Mouse (Mus musculus): ENCODE measurements around the gene Slc7a8.
A peak's percentile ranks its signal among the peaks of the same experiment; 100 is the strongest.

The Slc7a8 gene

GRCm38 (mm10) chr14:54781610-54782365 is at the start of gene Slc7a8:
Slc7a8 (minus strand) TSS chr14:54781946.
- DNase-seq (ENCODE audit: low spot score): peak; percentile 55

- no peak for DNase-seq (ENCODE audit: low spot score)
These were observed 42.0 kb upstream of the Slc7a8 start for GRCm38 (mm10) chr14:54823716-54824115.

DNA sequence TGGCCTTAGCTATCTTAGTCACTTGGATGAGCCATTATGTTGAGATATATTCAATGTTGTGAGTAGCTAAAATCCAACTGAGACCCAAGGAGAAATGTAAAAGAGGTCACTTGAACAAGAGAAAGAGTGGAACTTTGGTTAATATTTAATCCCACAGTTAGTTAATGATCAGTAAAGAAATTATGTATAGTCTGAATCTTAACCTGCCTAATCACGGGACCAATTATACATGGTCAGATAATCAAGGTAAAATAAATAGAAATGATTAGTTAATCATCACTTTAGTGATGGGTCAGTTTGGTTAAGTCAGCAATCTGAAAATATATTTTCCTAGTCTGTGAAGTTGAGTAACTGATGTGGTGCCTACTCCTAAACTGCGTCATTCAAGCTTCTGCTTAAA is 40.6 kb upstream of the Slc7a8 start:
- no peak for DNase-seq (ENCODE audit: low spot score)

DNA sequence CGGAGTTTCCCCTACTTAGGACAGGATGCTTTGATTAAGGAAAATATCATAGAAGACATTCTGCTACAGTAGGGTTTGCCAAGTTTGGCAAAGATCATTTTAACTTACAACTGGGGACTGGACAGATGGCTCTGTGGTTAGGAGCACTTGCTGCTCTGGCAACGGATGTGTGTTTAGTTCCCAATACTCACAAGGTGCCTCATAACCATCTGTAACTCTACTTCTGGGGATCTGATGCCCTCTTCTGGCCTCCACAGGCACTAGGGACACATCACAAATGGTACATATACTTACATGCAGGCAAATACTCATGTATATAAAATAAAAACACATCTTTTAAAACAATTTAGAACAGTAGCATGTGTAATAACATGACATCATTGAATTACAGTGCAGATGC is 36.0 kb upstream of the Slc7a8 start:
- no peak for DNase-seq (ENCODE audit: low spot score)

GRCm38 (mm10) chr14:54815737-54816136 is 34.0 kb upstream of the Slc7a8 start:
- DNase-seq (ENCODE audit: low spot score): no peak

- no peak for DNase-seq (ENCODE audit: low spot score)
These were observed 32.2 kb upstream of the Slc7a8 start, which contains the start of gene Rnf212b for GRCm38 (mm10) chr14:54813991-54814390. Rnf212b (plus strand) TSS chr14:54814141.

DNA sequence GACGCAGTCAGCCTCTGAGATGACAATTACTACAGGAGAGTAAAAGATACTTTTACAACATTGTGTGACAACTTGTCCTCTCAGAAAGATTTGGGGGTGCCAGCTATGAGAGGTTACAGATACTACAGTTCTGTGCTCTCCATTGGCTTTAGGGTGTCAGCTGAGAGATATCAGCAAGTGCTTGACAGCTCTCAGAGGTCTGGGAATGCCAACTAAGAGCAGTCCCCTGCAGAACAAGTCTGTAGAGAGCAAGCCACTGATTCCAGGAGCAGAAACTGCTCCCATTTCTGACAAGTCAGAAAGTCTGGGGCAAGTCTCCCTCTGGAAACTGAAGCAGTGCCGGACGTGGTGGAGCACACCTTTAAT is 27.9 kb upstream of the Slc7a8 start:
- no peak for DNase-seq (ENCODE audit: low spot score)

DNA sequence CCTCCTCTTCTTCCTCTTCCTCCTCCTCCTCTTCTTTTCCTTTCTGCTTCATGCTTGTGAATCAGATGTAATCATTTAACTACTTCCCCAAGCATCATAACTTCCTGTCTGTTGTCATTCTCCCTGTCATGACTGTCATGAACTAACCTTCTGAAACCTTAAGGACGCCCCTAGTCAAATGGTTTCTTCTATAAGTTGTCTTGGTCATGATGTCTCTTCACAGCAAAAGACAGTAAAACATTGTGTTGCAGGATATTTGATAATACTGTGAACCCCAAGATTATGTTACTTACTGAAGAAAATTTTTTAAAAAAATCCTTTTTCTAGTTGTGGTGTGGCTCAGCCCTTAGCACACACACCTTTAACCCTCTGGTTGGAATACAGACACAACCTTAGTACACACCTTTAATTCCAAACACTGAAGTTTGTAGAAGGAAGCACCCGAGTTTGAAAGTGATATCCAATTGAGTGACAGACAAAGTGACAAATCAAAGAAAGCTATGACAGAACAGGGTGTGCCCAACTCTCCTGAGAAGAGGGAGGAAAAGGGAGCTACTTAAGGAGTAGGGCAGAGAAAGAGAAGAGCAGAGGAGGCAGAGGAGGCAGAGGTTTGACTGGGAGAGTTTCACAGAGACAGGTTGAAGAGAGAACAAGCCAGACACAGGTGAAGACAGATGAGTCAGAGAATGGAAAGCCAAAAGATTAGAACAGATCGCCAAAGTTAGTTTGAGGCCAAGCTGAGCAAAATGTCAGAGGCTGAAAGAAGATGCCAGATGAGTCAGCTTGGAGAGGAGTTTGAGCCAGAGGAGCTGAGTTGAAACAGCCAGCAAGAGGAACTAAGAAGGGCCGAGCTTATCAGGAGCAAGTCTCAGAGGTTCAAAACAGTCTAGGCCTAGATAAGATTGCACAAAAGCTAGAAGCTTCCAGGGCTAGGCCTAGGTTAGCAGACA is 27.2 kb upstream of the Slc7a8 start:
- peak; percentile 34 for DNase-seq (ENCODE audit: low spot score)

GRCm38 (mm10) chr14:54806124-54806523 is 24.4 kb upstream of the Slc7a8 start:
- DNase-seq (ENCODE audit: low spot score): no peak

GRCm38 (mm10) chr14:54802428-54802827 is 20.7 kb upstream of the Slc7a8 start:
- DNase-seq (ENCODE audit: low spot score): no peak

DNA sequence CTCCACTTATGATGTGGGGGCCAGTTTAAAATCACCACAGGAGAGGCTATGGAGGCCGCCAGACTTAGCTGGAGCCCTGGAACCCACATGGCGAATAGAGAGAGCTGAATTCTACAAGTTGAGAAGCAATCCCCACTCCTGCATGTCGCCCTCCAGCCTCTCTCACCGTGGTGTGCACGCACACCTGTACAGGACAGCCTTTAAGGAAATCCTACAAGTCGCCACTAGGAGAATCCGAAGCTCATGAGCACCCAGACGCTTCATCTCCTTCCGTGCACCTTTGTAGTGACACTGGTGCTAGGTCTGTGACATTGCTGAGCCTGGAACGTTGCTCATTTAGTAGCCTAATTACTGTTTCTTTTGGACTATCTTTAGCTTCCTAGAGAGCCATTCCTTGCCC is 17.9 kb upstream of the Slc7a8 start:
- DNase-seq (ENCODE audit: low spot score): no peak

GRCm38 (mm10) chr14:54796760-54797159 is 15.0 kb upstream of the Slc7a8 start:
- DNase-seq (ENCODE audit: low spot score): no peak

- no peak for DNase-seq (ENCODE audit: low spot score)
These were observed 14.2 kb upstream of the Slc7a8 start for GRCm38 (mm10) chr14:54795901-54796300.

GRCm38 (mm10) chr14:54793894-54794830 is 12.4 kb upstream of the Slc7a8 start:
- DNase-seq (ENCODE audit: low spot score): no peak

DNA sequence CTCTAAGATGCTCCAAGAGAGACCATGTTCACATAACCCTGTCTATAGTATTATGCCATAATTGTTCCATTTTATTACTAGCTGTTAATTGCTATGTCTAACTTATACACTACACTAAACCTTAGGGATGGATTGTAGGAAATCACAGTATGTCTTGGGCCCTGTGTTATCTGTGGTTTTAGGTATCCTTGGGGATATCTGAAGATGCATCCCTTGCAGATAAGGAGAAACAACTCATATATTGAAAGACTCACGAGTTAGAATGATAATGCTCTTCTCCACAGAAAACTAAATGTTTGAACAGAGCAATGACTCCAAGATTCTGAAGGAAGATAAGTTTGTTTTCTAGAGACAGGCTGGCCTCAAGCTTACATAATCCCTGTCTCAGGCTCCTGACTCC is 11.6 kb upstream of the Slc7a8 start:
- DNase-seq (ENCODE audit: low spot score): no peak

- DNase-seq (ENCODE audit: low spot score): no peak
These were observed 10.4 kb upstream of the Slc7a8 start for GRCm38 (mm10) chr14:54792166-54792565.

GRCm38 (mm10) chr14:54788231-54788630 is 6.5 kb upstream of the Slc7a8 start:
- DNase-seq (ENCODE audit: low spot score): no peak

GRCm38 (mm10) chr14:54787226-54787625 is 5.5 kb upstream of the Slc7a8 start:
- no peak for DNase-seq (ENCODE audit: low spot score)

DNA sequence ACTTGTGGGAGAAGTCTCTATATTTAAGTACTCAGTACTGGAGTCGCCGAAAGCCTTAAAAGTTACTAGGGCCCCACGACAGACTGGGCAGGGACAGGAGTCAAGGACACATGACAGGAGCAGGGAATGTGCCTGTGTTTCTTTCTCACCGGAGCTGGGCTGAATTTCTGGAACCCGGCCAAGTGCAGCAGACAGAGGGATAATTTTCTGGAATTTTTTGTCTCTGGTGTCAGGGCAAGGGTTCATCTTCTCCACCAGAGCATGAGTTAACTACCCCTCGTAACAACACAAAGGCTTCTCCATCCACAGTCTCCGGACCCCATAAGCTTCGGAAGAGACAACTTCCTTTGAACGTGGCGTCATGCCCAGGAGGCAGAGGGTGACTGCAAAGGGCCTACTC is 4.7 kb upstream of the Slc7a8 start:
- DNase-seq (ENCODE audit: low spot score): no peak

DNA sequence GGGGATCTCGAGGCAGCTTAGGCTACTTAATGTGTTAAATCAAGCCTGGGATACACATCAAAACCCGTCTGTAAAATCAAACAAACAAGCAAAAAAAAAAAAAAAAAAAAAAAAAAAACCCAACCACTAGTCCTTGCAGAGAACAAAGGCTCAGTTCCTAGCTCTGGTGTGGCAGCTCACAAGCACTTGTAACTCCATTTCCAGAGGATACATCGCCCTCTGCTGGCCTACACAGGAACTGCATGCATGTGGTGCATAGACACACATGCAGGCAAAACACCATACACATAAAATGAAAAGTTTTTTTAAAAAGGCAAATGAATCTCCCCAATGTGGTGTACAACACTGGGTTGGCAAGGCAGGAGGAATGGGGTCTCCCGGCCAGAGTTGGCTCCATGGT is 4.2 kb upstream of the Slc7a8 start:
- DNase-seq (ENCODE audit: low spot score): no peak

GRCm38 (mm10) chr14:54782971-54783370 is 1.2 kb upstream of the Slc7a8 start:
- no peak for DNase-seq (ENCODE audit: low spot score)

Measured in ovary, adult 18-20 months (tissue).